7 mouse cellular contexts compared by ENCODE assay signal in the genomic region with DNA sequence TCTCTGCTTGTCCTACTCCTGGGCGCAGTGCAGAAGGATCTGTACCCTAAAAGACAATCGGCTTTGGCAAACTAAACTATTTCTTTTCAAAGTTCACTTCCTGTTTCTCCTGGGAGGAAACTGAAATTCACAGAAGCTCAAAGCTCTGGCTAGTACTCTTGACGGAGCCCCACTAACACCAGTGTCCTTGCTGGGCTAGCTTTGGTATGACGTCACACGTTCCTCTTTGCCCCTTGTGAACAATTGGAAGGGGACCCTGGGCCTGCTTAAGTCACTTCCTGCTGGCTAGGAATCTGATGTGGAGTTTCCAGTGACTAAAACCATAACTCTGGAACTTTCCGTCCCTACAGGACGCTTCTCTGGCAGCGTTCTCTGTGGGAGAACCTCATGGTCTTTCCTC. TPM values are rescaled to one million over a fixed set of nuclear protein-coding genes. Genes with fewer than 3 reads are reported as not detected.
DNase-seq lines count a peak whose midpoint lies in the region; ATAC-seq and TF ChIP-seq lines count a peak whose summit lies in the region.

No protein-coding gene starts in this region.

- no peak overlapping the region for H3K4me3 ChIP-seq in heart, embryonic 10.5 days
- no peak overlapping the region for H3K4me3 ChIP-seq in kidney, postnatal 0 days (replicated peaks; ENCODE audit: low read depth, low read length)

- H3K9me3 ChIP-seq in heart, embryonic 10.5 days, result no peaks in the 10 kb centered on the region
- H3K9me3 ChIP-seq in kidney, postnatal 0 days (replicated peaks; ENCODE audit: low read length), result no peaks in the 10 kb centered on the region

- ATAC-seq in kidney, postnatal 0 days (replicated peaks; ENCODE audit: low FRiP score, low read depth), result no peak

- no peak for TF ChIP-seq CTCF in kidney, postnatal 0 days (IDR thresholded peaks at IDR 0.05; ENCODE audit: low read depth)

- peaks cover 24% of the 10 kb centered on the region for H3K4me1 ChIP-seq in heart, embryonic 10.5 days
- no peaks in the 10 kb centered on the region for H3K4me1 ChIP-seq in kidney, postnatal 0 days (replicated peaks; ENCODE audit: insufficient read depth, low read length)

- no peak overlapping the region for H3K4me2 ChIP-seq in kidney, postnatal 0 days (ENCODE audit: low read length)

- peak overlapping the region; percentile 31; the same call in 1 of the 2 replicates for H3K27ac ChIP-seq in heart, embryonic 10.5 days
- H3K27ac ChIP-seq in kidney, postnatal 0 days, result 0 out of 2 replicates have a peak overlapping the region, but pooled peaks have one; percentile 3

- no peaks in the 10 kb centered on the region for H3K36me3 ChIP-seq in heart, embryonic 10.5 days
- H3K36me3 ChIP-seq in kidney, postnatal 0 days (ENCODE audit: insufficient read depth, low read length), result no peaks in the 10 kb centered on the region
- H3K36me3 ChIP-seq in splenic B cell, adult 2 months (ENCODE audit: control insufficient read depth, insufficient read depth, low read length, poor library complexity, severe bottlenecking), result peaks cover 6% of the 10 kb centered on the region

- DNase-seq in right cerebral cortex, adult 18-20 months, result peak; percentile 37
- DNase-seq in right cerebral cortex, adult 2 months (ENCODE audit: low spot score in 2 of 2), result no peak
- no peak for DNase-seq in heart, embryonic 10.5 days (ENCODE audit: low spot score)
- DNase-seq in kidney, postnatal 0 days (ENCODE audit: low spot score), result peak; percentile 65
- peak; percentile 54 for DNase-seq in splenic B cell, adult 2 months (ENCODE audit: low read depth, low spot score)
- no peak for DNase-seq in cerebellum, postnatal 4 days (ENCODE audit: low spot score in 2 of 2)
- no peak for DNase-seq in T-cell, adult 2 months (ENCODE audit: low spot score)

- 69% methylated on average over 8 of the region's 8 CpGs for WGBS in heart, embryonic 10.5 days
- WGBS in kidney, postnatal 0 days, result 72% methylated on average over 8 of the region's 8 CpGs

- no peak overlapping the region for H3K9ac ChIP-seq in kidney, postnatal 0 days (ENCODE audit: low read depth, low read length)

- no peaks in the 10 kb centered on the region for H3K27me3 ChIP-seq in heart, embryonic 10.5 days (ENCODE audit: insufficient read depth, poor library complexity, severe bottlenecking)
- no peaks in the 10 kb centered on the region for H3K27me3 ChIP-seq in kidney, postnatal 0 days (ENCODE audit: insufficient read depth, low read length)
- no peaks in the 10 kb centered on the region for H3K27me3 ChIP-seq in splenic B cell, adult 2 months (ENCODE audit: control insufficient read depth, insufficient read depth, low read length, poor library complexity, severe bottlenecking)

RNA-seq across cellular contexts. Expression of a gene that starts 6.5 kb away (rescaled TPM):
- 12.5 TPM in 2 replicates for polyA plus RNA-seq in heart, embryonic 10.5 days (2016; fragmentation: Nextera tagmentation; extraction: Ambion mirVana)
- 5.3 and 6.7 TPM in 2 replicates for polyA plus RNA-seq in kidney, postnatal 0 days (2015; fragmentation: Nextera tagmentation; extraction: Ambion mirVana)

RNA-seq across cellular contexts. Expression of a gene that starts 21.0 kb away (rescaled TPM):
- 32.3 and 34.2 TPM in 2 replicates for polyA plus RNA-seq in heart, embryonic 10.5 days (2016; fragmentation: Nextera tagmentation; extraction: Ambion mirVana)
- polyA plus RNA-seq in kidney, postnatal 0 days (2015; fragmentation: Nextera tagmentation; extraction: Ambion mirVana), result 33.5 and 36.9 TPM in 2 replicates

RNA-seq across cellular contexts. Expression of a gene that starts 40.2 kb away (rescaled TPM):
- 170 and 197 TPM in 2 replicates for polyA plus RNA-seq in heart, embryonic 10.5 days (2016; fragmentation: Nextera tagmentation; extraction: Ambion mirVana)
- 236 and 242 TPM in 2 replicates for polyA plus RNA-seq in kidney, postnatal 0 days (2015; fragmentation: Nextera tagmentation; extraction: Ambion mirVana)

RNA-seq across cellular contexts. Expression of a gene that starts 44.3 kb away (rescaled TPM):
- 0.16 and 0.38 TPM in 2 replicates for polyA plus RNA-seq in heart, embryonic 10.5 days (2016; fragmentation: Nextera tagmentation; extraction: Ambion mirVana)
- polyA plus RNA-seq in kidney, postnatal 0 days (2015; fragmentation: Nextera tagmentation; extraction: Ambion mirVana), result 1.6 TPM in 2 replicates

RNA-seq across cellular contexts. Expression of a gene that starts 52.0 kb away (rescaled TPM):
- polyA plus RNA-seq in heart, embryonic 10.5 days (2016; fragmentation: Nextera tagmentation; extraction: Ambion mirVana), result 0.70 and 0.84 TPM in 2 replicates
- 0.78 and 0.95 TPM in 2 replicates for polyA plus RNA-seq in kidney, postnatal 0 days (2015; fragmentation: Nextera tagmentation; extraction: Ambion mirVana)

Comparison
In these comparisons a context has a peak if more than half of its experiments do, and no peak if none do; other contexts are left out.
1. DNase-seq: peak in right cerebral cortex, adult 18-20 months (single experiment), kidney, postnatal 0 days (single experiment) and splenic B cell, adult 2 months (single experiment); none in right cerebral cortex, adult 2 months (0 of 2), heart, embryonic 10.5 days (single experiment), cerebellum, postnatal 4 days (0 of 2) and T-cell, adult 2 months (single experiment).